Mouse (Mus musculus) layer of hippocampus, adult 8-10 months (tissue): ENCODE results near the gene Cry1. TPM values are rescaled to one million over a fixed set of nuclear protein-coding genes. Genes with fewer than 3 reads are reported as not detected.

ENCODE experiments used
- DNase-seq, 2 experiments: peaks; one replicate each; pipeline ENCODE4 v3.0.0; 2022; ENCODE audit warnings: low spot score in 2 of 2
- total RNA-seq, 4 experiments: library from RNA; stranded (reverse); gene quantifications; 2 replicates each; pipeline ENCODE4 v1.2.4; 2022

The Cry1 gene
- total RNA-seq, 4 experiments from 2014 or later = 13.9 to 14.9 (median 14.4) TPM

- no peak for DNase-seq
Measured at GRCm38 (mm10) chr10:85161745-85162351, 23.0 kb downstream of the Cry1 start.

DNA sequence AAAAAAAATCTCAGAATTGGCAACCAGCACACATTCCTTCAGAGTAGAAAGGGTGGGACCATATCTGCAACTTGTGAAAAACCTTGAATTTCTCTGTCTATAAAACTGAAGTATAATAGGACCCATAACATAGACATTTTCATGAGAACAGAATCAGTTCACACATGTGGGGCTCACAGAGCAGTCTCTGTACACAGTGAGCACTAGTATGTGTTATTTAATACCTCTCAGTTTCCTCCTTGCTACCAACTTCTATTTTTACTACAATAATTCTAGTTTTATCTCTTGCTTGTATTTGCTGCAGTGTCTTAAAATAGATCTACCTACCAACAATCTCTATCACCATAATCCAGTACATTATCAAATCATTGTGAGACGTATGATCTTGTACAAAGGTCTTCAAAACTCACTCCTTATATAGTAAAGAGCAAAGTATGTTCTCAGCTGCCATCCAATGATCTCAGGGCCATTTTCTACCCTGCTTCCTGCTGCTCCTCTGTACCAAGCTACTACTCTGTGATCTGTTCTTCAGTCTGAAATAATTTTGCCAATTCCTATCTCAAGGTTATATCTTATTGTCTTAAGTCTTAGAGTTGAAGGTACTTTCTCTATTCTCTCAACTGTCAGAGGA is 24.8 kb downstream of the Cry1 start:
- no peak for DNase-seq

DNA sequence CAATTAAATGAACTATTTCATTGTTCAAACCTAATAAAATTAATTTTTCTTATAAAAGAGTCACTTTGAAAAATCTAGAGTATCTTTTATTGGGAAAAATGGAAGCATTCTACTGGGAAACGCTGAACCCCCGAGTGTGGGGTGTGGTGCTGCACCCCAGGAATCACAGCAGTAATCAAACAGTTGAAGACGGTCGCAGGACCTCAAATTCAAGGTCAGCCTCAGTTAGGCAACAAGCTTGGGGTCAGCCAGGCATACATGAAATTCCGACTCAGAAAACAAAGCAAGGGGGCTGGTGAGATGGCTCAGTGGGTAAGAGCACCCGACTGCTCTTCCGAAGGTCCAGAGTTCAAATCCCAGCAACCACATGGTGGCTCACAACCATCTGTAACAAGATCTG is 27.4 kb downstream of the Cry1 start:
- DNase-seq = no peak

GRCm38 (mm10) chr10:85154195-85154594 is 30.7 kb downstream of the Cry1 start:
- peak; percentile 13 to 65 for DNase-seq

GRCm38 (mm10) chr10:85149226-85149625 is 35.6 kb downstream of the Cry1 start:
- DNase-seq = no peak

DNA sequence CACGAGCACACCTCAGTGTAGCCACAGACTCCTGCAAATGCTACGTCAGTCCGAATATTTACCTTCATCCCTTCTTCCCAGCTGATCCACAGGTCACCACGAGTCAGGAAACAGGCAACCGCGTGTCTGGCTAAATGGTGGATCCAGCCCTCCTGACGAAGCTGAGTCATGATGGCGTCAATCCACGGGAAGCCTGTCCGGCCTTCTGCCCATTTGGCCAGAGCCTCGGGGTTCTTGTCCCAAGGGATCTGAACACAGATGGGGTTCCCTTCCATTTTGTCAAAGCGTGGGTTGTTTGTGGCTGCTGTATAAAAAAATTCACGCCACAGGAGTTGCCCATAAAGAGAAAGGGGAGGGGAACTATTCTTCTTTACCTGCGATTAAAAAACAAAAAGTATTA is 38.6 kb downstream of the Cry1 start:
- no peak for DNase-seq

DNA sequence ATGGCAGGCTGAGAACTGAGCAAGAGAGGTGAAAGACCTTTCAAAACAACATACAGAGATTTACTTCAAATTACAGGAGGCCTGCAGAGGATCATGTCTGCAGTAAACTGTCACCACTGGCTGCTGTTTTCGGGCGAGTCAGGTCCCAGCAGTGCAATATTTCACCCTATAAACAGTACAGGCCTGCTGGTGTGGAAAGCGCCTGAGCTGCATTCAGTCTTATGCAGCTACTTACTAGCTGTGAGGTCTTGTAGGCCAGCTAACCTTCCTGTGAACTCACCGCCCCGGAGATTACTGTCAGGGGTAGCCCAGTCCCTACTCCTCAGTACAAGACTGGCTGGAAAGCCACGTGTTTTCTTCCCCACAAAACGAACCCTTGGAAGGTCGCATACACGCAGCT is 43.4 kb downstream of the Cry1 start:
- DNase-seq = no peak

GRCm38 (mm10) chr10:85136573-85136972 is 48.3 kb downstream of the Cry1 start:
- no peak for DNase-seq

DNA sequence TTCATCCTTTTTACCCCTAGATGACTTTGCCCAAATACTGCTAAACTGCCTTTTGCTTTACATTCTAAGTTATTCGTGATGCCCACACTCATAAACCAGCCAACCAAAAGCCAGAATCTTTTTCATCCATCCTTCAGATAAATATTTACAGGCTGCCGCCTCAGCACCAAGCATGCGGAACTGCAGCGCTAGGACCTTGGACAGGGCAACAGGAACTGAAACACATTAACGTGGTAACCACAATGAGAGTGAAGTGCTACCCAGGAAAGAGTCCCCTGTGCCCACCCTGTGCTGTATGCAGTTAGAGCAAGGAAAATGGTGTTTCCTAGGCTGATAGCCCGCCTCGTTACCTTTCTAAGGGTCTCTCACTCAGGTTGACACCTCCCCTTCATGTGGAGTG is 56.4 kb downstream of the Cry1 start:
- DNase-seq = no peak

DNA sequence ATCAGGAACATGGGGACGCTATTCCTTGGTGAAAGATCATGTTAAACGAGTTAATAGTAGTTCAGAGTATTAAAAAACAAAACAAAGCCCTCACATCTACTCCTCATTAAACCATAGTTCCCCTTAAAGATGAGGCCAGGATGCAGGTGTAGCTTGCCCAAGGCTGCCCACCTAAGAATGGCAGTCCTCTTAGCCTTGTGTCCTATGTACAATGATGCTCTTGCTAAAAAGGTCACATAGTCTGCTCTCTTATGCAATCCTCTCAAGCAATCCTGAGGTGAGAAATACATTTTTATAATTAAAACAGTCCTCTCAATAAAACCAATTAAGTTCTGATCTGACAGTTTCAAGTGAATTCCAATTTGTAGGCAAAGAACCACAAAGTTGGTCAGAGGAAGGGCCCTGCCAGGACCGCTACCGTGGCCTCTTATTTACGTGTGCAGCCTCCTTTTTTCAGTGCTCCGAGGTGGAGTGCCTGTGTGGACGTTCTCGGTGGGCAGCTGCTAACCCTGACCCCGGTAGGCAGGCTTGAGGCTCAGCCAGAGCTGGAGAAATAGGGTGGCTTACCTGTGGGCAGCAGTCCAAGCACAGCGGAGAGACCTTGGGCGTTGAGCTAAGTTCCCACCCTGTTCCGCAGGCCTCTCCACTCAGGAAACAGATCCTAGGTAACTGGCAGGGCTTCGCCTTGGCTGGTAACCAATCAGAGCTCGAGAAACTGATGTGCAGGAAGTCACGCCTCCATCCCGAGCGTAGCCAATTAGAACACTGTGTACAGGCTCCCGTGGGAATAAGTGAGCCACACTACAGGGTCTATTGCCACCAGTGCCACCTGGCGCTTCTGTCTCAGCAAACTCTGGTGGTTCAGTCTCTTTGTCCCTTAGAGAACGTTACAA is 57.2 kb downstream of the Cry1 start, which contains the start of gene Mterf2:
TSS of gene Mterf2 (minus strand) at position 633 of the 893 bp plus-strand sequence.
- DNase-seq = peak; percentile 97 to 98

DNA sequence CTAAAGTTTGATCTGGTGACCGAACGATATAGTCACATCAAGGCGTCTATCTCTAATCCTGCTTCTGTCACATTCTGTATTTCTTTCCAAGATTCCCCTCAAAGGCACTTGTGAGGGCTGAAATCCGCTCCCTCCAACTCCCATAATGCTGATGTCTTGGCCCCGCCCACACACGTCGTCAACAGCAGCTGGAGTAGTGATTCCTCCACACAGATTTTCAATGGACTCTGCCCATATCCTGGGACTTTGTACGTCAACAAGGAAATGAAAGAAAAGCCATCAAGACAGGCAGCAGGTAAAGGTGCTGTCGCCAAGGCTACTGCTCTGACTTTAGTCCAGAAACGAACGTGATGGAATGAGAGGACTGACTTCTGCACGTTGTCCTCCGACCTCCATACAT is 59.7 kb downstream of the Cry1 start:
- DNase-seq = no peak

DNA sequence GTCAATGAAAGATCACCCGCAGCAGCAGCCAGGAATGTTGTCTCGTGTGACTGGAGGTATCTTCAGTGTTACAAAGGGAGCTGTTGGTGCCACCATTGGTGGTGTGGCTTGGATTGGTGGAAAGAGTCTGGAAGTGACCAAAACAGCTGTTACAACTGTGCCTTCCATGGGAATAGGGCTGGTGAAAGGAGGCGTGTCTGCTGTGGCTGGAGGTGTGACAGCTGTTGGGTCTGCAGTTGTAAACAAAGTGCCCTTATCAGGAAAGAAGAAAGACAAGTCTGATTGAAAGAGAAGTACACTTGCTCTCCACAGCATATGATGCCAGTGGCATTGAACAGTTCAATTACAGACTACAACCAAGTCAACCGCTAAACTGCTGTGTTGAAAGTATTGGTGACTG is 70.5 kb downstream of the Cry1 start:
- DNase-seq = no peak

- DNase-seq = no peak
Measured at GRCm38 (mm10) chr10:85103085-85103885, 81.6 kb downstream of the Cry1 start.

DNA sequence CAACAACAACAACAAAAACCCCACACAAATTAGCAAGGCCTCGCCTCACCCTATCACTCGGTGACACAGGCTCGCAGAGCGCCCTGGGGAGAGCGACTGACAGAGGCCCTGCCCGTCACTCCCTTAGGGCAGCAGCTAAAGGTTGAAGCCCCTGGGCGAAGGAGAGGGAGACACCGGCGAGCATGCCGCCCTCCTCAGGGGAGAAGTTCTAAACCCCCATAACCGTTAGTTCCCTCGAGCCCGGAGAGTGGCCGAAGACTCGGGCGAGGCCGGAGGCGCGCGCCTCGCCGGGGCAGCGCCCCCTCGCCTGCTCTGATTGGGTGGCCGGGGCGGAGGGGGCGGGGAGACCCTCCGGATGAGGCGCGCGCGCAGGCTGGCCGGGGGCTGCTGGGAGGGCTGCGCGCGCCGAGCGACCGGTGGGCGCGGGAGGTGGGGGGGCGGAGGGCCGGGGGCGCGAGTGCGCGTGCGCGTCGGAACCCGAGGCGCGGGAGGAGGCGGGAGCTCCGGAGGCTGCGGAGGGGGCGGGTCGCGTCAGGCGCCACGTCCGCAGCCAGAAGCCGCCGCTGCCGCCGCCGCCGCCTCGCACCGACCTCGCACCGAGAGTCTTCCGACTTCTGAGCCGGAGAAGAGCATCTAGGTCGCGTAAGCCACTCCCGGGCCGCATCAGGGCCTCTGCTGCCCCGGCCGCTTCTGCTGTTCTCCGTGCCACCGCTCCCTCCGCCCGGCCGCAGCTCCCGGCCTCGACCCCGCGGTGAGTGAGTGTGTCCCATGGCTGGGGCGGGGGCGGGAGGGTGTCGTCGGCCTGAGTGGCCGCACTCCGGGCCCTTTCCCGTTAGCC is 82.4 kb downstream of the Cry1 start, which contains the start of the genes Fhl4 and Tmem263:
TSS of gene Fhl4 (minus strand) at position 249 of the 838 bp plus-strand sequence.
TSS of gene Tmem263 (plus strand) at position 381 of the 838 bp plus-strand sequence.
- peak; percentile 37 to 58 for DNase-seq

GRCm38 (mm10) chr10:85101841-85102240 is 83.0 kb downstream of the Cry1 start:
- DNase-seq = no peak

Other genes with a start within 250 kb of the Cry1 start
- gene Fhl4, start 82.6 kb downstream of the Cry1 start, total RNA-seq = 1 to 10 TPM in 1 of 4 experiments, under 1 TPM in 3; 0.56 to 1.4 (median 0.68) TPM
- 10 to 100 TPM; 27.3 to 33.8 (median 30.6) TPM for gene Tmem263, start 82.4 kb downstream of the Cry1 start, total RNA-seq
- gene Mterf2, start 57.0 kb downstream of the Cry1 start, total RNA-seq = 10 to 100 TPM; 16.3 to 20.9 (median 18.4) TPM
- 10 to 100 TPM; 20.2 to 30.5 (median 21.7) TPM for gene Btbd11, start 201.8 kb upstream of the Cry1 start, total RNA-seq